Mouse (Mus musculus) urinary bladder, postnatal 25 days (tissue): Measurements from ENCODE around the gene Nup210.

Source experiments
- DNase-seq: peaks from one replicate; pipeline ENCODE4 v3.0.0; 2022; ENCODE audit warnings: low spot score

Nup210 gene

GRCm38 (mm10) chr6:91116244-91117145 is at the start of gene Nup210:
Nup210 (minus strand) TSS chr6:91116829.
- peak; percentile 89 for DNase-seq

DNA sequence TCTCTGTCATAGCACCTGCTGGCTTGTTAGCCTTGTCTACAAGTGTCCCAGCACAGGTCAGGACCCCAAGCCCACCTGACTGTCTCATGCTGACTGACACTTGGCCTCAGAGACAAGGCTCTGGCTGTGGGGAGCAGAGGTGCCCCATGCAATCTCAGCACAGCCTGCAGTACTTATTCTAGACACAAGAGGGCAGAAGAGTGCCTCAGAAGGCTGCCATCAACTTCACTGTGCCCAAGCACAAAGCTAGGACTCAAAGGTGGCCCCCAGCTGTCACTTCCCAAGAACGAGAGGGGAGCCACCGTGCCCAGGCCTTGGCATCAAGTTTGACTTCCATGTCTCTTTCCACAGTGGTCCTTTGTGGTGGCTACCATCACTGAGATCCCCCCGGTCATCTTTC is 48.6 kb upstream of the Nup210 start:
- peak; percentile 56 for DNase-seq

- no peak for DNase-seq
These were observed 48.0 kb upstream of the Nup210 start for GRCm38 (mm10) chr6:91164584-91164983.

- no peak for DNase-seq
These were observed 46.7 kb upstream of the Nup210 start for GRCm38 (mm10) chr6:91163195-91163911.

DNA sequence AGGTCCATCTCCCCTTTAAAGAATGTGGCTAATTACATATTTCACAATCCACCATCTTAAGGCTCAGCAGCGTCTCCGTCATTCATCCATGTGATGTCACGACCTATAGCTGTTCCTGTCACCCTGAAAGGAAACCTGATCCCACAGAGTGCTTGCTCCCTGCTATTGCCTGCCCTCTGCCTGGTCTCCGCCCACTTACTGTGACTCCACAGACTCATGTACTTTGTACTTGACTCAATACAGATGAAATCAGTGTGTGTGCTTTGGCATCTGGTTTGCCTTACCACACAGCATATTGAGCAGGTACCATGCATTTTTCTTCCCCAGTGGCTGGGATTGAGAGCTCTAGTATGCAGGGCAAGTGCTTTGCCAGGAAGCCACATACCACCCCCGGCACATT is 45.7 kb upstream of the Nup210 start:
- no peak for DNase-seq

- no peak for DNase-seq
These were observed 45.0 kb upstream of the Nup210 start for GRCm38 (mm10) chr6:91161506-91162235.

- no peak for DNase-seq
These were observed 44.3 kb upstream of the Nup210 start for GRCm38 (mm10) chr6:91160976-91161375.

DNA sequence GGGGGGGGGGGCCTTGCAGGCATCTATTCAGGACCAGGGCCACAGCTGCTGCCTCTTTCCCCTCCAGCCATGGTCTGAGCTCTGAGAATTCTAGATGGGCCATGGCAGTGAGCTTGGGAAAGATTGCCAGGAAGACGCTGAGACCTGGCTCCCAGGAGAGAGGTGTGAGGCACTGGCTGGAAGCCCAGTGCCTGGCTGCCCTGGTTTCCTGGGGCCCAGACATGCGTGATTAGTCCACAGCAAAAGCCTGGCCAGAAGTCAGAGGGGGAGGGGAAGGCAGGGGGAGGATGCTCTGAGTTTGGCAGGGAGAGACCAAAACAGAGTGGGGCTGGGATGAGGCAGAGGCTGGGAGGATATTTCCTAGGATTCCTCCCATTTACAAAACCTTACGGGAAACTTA is 43.8 kb upstream of the Nup210 start:
- peak; percentile 23 for DNase-seq

DNA sequence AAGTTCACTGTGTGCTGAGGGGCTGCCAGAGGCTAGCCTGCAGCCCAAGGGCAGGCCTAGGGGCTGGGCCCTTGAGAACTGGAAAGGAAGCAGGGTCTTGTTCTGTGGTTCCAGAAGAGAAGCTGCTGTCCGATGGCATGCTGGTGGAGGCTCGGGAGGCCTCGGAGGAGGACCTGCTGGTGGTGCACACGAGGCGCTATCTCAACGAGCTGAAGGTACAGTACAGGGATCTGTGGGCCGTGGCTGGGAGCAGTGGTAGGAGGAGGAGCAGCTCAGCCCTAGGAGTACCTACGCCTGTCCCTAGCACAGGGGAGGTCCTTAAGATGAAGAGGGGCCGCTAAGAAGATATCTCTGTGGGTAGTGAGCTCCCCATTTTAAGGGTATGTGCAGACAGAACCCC is 42.4 kb upstream of the Nup210 start:
- DNase-seq, result no peak

DNA sequence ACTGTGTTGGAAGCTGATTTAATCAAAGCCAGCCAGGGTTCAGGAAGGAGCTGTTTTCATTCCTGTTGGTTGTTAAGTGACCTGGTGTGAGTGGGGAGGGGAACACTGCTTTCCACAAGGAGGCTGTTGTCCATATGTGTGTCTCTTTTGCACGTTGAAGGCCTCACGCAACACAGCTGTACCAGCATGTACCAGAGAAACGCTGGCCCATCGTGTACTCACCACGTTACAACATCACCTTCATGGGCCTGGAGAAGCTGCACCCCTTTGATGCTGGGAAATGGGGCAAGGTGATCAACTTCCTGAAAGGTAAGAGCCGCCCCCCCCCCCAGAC is 40.6 kb upstream of the Nup210 start:
- no peak for DNase-seq

GRCm38 (mm10) chr6:91156554-91157236 is 40.1 kb upstream of the Nup210 start, which contains the start of gene Hdac11:
Hdac11 (plus strand) TSS chr6:91156665.
- peak; percentile 78 for DNase-seq

DNA sequence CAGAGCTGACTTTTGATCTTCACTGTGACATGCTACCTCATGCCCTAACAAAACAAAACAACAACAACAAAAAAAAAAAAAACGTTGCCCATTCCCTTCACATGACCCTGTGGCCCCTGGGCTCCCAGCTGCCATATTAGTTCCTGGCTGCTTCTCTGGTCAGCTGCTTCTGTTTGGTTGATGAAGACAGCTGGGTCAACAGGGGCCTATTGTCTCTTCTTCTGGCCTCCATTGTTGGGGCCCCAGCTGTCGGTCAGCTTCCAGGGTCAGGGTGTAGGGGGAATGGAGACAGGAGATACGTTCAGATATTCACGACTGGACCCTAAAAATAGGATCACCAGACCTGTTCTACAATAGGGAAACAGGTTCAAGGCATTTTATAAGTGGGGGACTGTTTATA is 39.4 kb upstream of the Nup210 start:
- no peak for DNase-seq

DNA sequence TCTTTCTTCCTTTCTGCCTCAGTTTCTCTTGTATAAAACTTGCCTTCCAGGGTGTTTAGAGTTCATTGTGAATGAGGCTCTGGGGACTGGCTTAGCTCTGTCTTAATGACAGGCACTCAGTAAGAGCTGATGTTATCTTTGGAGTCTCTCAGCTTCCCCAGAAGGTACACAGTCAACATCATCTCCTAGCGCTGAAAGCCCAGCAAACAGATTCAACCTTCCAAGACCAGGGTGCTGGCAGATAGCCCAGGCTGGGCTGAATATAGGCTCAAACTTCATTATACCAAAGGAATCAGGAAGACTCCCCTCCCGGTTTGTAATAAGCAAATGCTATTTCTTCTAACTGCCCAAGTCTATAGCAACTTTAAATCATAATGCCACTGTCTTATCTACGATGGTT is 38.7 kb upstream of the Nup210 start:
- DNase-seq, result no peak

- no peak for DNase-seq
These were observed 38.1 kb upstream of the Nup210 start for GRCm38 (mm10) chr6:91154685-91155084.

DNA sequence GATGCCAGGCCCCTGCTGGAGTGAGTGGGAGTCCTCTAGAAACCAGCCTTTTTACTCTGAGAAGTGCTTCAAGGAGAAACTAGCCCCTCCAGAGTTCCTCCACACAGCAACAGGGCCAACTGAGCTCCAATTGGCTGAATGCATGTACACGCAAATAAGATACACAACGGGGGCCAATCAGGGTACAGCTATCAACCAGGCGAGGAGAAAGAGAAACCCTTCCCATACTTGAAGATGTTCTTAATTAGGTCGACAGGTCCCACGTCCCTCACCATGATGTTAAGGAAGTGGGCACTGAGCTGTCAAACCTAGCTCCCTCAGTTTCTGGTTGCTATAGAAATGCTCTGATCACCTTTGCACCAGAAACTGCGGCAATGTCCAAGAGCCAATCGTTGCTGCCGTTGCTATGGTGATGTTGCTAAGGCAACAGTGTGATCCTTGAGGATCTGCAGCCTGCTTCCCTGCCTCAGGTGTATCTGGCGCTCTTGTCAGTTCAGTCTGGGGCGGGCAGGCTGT is 37.0 kb upstream of the Nup210 start:
- no peak for DNase-seq

- no peak for DNase-seq
These were observed 36.4 kb upstream of the Nup210 start for GRCm38 (mm10) chr6:91152892-91153548.

- DNase-seq, result no peak
These were observed 30.6 kb upstream of the Nup210 start for GRCm38 (mm10) chr6:91147152-91147770.

- DNase-seq, result no peak
These were observed 30.0 kb upstream of the Nup210 start for GRCm38 (mm10) chr6:91146443-91147151.

DNA sequence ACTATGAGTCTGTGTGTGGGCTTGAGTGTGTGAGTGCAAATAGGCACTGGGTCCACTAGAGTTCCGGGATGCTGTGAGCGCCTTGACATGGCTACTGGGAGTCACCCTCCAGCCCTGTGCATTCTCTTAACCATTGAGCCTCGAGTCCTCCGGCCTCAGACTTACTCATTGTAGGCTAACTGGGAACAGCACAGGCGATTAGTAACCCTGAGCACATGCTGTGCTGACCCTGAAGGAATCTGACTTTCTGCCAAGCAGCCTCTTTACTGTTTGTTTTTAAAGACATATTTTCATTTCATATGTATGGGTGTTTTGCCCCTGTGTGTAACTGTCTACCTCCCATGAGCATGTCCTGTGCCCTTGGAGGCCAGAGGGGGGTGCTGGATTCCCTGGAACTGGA is 28.9 kb upstream of the Nup210 start:
- DNase-seq, result no peak

GRCm38 (mm10) chr6:91145056-91145455 is 28.4 kb upstream of the Nup210 start:
- no peak for DNase-seq
